Mouse (Mus musculus) CH12F3 (cell line): Measurements from ENCODE around the gene Tmem262.

Source experiments
- in situ Hi-C: fragments of 300-500 bp; cut with MboI; formaldehyde crosslinking; loops from 2 replicates; pipeline ENCODE4 v1.14.3; 2020; ENCODE audit warnings: low sequenced_read_pairs

Tmem262 gene

DNA sequence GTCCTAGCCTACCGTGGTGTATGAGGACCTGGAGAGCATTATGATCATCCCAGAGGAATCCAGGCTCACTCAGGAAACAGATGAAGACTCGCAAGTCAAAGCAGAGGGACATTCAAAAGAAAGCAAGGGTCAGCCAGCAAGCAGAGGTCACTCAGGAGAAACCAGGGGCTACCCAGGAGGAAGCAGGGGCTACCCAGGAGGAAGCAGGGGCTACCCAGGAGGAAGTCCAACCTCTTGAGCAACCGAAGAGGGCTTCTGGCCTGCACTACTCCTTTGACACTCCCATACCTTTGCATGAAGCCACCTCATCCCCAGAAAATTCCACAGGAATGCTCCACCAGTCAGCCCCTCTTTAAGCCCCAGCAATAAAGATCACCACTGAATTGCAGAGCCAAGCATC is 18.0 kb downstream of the Tmem262 start:
- in situ Hi-C loops: no loop called here

DNA sequence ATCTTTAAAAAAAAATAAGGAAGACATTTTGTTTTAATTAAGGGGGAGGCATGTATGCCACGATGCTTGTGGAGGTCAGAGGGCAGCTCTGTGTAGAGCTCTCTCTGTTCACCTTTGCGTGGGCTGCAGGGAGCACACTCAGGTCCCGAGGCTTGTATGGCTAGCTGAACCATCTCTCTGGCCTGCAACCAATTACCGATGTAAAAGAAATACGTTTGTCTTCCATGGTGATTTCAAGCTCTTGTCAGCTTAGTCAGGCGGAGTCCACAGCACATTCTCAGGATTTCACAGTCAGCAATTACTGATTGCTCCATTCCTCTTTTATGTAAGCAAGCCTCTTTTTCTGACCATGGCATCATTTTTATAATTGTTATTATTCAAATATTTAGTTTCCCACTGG is 21.4 kb downstream of the Tmem262 start:
- in situ Hi-C loops: no loop called here

DNA sequence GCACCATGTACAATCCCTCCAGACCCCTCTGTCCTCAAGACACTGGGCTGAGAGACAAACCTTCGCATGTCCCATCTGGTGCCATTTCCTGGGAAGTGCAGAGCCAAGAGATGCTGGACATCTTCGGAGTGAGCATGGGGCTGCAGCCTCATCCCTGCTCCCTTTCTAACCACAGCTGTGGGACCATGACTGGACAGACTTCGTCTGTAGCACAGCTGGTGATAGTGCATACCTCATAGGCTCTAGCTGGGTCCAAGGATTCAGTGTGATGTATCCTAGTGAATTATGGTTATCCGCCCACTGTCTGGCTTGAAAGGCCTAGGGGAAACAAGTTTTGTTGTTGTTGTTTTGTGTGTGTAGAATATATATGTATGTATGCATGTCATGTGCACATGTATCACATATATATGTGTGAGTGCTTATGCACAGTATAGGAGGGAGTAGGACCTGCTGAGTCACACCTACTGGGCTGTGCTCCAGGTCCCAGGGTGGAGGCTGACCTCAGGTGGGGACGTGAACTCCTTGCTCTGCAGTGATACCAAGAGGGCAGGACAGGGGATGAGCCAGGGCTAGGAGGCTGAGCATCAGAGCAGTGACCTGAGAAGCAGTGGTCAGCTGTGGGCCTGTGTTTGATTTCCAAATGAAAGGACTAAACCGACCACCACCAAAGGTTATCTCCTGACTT is 22.5 kb downstream of the Tmem262 start:
- in situ Hi-C loops: no loop called here

DNA sequence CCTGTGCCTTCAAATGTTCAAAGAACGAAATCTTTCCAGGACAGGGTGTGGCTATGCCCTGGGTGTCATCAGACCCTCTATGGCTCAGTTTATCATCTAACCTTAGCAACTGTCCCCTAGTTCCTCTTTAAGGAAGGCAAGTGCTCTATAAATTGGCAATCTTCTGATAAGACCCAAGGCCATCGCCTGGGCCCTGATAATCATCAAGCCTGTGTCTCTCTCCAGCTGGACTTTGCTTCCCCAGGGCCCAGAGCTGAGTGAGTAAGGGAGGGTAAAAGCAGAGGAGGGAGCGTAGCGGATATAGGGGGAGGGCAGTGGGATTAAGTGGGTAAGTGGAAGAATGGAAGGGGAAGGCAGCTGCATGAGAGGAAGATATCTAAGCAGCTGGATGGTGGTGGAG is 24.6 kb downstream of the Tmem262 start:
- in situ Hi-C loops: no loop called here

DNA sequence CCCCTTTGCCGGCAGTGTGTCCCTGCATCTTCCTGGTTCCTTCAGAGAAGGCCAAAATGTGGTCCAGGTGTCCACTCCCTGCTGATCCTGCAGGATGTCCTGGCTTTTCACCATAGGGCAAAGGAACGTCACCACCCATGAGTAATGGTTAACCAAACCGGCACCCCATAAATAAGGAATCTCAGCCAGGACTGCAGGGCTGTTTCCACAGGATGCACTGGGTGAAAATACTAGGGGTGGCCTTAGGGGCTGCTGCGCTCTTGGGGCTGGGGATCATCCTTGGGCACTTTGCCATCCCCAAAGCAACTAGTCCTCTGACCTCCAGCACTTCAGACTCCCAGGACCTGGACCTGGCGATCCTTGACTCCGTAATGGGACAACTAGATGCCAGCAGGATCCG is 25.8 kb downstream of the Tmem262 start, which contains the start of gene Naaladl1:
Gene Naaladl1 (plus strand): TSS at position 197 of the 400 bp plus-strand sequence.
- in situ Hi-C loops: no loop called here

DNA sequence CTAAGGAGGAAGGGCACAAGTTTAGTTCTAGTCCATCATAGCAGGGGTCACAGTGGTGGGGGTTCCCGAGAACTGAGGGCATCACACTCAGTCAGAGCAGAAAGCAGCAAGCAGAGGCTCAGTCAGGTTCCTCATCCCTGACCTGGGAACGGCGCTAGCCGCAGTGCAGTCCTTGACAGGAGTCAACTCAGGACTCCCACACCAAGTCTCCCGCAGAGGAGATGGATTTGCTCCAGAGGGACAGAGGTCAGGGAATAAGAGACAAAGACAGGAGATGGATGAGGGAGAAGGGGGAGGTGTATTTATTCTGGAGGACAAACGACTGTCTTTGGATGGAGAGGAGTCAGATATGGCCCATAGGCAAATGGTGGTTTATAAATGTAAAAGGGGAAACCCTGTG is 33.3 kb downstream of the Tmem262 start:
- in situ Hi-C loops: no loop called here

DNA sequence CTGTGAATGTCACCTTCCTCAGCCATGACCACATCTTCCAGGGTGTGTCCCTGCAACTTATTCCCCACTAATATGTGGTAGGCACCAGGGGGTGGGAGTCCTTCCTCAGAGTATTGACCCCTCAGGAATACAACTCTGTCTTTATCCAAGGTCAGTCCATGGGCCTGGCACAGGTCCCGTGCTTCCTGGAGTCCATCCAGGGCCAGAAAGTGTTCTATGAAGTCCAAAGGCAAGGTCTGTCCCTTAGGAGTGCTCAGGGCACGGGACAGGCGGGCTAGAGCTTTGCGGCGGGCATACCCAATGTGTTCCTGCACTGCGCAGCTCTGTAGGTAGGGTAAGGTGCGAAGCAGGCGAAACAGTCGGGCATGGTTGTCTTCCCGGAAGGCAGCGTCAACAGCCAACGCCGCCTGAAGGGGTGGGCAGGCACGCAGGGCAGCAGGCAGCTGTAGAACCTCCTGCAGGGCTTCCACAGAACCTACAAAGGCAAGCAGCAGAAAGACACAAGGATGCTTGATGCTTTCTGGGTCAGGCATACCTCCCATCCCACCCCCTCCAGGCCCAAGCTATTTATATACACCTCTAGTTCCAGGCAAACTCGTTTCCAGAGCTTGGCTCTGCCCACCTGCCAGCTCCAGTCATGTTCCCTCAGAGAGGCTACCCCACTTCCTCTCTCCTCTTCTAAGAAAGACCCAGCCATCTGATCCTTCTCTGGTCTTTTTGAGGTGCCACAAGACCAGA is 36.4 kb downstream of the Tmem262 start:
- in situ Hi-C loops: no loop called here

DNA sequence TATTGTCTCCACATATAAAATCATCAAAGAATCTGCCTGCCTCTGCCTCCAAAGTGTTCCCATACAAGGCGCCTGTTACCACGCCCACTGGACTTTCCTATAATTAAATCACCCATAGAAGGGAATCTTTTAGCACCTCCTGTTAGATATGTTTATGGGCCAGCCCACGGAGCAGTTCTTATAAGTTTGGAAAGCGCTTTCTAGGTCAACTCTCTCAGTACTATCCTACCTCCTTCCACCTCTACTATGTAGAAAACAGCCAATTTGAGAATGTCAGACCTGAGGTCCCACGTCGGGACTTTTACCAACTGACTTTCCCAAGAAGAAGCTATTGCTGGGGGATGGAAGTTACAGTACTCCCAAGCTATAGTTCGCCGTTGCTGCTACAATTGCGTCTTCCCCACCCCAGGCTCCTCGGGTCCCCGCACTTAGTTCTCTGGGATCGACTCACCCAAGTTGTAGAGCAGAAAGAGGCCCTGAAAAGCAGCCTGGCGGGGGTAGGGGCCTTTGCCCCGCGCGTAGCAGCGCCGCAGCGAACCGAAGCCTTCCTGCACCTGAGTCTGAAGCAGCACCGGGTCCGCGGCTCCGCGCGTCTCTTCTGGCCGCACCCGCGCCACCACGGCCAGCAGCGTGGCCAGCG is 37.6 kb downstream of the Tmem262 start:
- in situ Hi-C loops: no loop called here

DNA sequence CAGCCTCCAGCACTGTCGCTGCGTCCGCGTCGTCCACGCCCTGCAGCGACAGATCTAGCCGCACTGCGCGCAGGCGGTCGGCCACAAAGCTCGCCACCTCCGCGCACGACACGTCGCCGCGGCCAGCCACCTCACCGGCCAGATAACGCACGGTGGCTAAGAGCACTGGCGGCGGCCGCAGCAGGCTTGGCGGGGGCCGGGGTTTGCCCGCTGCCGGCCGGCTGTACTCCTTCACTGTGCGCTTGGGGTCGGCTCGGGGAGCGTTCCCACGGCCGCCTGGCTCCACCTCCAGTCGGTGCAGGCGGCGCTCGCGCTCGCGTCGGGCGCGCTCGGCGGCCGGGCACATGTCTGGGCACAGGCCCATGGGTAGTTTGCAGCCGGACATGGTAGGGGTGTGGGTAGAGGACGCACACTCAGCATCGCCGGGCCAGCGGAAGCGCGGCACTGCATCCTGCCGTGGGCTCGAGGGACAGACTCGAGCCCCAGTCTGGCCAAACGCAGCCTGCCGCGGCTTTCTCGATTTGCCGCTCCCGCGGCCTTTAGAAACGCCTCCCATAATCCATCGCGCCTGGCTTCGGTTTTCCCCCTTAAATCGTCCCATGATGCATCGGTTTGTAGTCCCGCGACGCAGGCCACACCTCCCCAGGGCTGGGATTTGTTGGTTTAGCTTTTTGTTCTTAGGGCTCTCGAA is 38.3 kb downstream of the Tmem262 start, which contains the start of gene Sac3d1:
Gene Sac3d1 (minus strand): TSS at position 665 of the 691 bp plus-strand sequence.
- in situ Hi-C loops: no loop called here

DNA sequence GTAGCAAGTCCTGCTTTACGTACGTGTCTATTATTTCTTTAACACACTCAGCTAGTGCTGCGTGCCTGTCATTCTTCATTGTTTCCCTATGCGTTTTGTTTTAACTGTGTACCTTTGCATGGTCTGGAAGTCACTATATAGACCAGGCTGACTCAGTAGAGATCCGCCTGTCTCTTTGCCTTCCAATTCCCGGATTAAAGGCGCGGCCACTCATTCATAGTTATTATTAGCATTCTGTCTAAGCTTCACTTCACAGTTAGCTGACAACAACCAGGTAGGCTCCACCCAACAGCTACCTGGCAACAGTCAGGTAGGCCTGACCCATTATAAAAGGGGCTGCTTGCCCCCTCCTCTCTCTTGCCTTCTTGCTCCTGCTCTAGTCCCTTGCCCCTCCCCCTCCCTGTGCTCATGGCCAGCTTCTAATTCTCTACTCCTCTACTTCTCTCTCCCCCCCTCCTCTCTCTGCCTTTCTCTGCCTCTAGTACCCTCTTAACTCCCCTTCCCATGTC is 38.9 kb downstream of the Tmem262 start:
- in situ Hi-C loops: no loop called here

DNA sequence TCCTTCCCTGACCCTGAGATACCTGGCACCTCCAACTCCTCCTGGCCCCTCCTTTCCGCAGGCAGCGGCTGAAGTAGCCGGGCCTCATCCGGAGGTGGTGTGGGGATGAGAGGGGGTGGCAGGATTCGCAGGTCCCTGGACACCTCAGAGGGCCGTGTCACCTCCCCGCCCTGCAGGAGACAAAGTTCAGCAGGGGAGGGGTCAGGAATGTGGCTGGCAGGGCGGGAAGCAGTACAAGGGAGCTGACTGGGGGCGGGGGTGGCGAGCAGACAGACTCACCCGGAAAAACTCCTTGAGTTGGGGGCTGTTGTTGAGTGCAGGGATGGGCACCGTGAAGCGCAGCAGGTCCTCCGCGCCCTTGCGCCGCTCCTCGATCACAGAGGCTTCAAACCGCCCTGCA is 41.9 kb downstream of the Tmem262 start:
- in situ Hi-C loops: loop anchor here (10.0 kb wide), 1 partner anchor 157 kb away; the partner anchor contains the start of gene Pola2

DNA sequence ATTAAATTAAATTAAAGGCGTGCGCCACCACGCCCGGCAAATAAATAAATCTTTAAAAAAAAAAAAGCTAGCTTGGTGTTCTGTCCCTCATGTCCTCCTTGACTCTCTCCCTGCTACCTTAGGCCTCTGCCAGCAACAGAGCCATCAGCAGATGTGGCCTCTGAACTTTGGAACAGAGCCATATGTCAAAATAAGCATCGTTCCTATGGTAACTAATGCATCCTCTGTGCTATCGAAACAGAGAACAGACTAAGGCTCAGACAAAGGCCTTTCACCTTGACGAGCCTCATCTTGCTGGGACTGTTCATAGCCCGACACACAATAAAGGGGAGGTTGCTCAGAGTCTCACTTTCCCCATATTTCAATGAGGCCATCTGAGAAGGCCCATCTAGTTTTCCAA is 43.5 kb downstream of the Tmem262 start:
- in situ Hi-C loops: loop anchor here (10.0 kb wide), 1 partner anchor 159 kb away; the partner anchor contains the start of gene Pola2

DNA sequence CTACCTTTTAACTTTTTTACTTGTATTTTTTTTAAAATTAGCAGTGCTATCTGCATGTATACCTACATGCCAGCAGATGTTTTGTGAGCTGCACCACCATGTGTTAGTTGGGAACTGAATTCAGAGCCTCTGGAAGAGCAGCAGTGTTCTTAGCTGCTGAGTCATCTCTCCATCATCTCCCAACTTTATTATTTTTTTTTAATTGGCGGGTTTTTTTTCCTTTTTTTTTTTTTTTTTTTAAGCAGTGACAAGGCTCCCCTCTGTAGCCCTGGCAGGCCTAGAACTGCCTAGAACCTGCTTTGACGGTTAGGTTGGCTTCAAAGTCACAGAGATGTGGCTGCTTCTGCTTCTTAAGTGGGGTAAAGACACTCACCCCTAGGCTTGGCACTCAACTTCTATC is 45.1 kb downstream of the Tmem262 start:
- in situ Hi-C loops: loop anchor here (10.0 kb wide), 1 partner anchor 160 kb away; the partner anchor contains the start of gene Pola2

DNA sequence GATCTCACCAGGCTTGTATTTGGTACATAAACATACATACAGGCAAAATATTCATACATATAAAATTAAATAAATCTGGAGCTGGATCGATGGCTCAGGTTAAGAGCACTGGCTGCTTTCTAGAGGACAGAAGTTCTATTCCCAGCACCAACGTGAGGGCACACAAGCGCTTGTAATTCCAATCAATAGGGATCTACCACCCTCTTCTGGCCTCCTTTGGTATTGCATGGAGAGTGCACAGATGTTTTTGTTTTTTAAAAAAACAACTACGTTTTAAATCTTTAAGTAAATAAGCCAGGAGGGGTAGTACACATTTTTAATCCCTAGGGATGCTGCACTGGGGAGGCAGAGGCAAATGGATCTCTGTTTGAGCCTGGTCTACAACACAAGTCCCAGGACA is 46.5 kb downstream of the Tmem262 start:
- in situ Hi-C loops: loop anchor here (10.0 kb wide), 1 partner anchor 161 kb away; the partner anchor contains the start of gene Pola2

DNA sequence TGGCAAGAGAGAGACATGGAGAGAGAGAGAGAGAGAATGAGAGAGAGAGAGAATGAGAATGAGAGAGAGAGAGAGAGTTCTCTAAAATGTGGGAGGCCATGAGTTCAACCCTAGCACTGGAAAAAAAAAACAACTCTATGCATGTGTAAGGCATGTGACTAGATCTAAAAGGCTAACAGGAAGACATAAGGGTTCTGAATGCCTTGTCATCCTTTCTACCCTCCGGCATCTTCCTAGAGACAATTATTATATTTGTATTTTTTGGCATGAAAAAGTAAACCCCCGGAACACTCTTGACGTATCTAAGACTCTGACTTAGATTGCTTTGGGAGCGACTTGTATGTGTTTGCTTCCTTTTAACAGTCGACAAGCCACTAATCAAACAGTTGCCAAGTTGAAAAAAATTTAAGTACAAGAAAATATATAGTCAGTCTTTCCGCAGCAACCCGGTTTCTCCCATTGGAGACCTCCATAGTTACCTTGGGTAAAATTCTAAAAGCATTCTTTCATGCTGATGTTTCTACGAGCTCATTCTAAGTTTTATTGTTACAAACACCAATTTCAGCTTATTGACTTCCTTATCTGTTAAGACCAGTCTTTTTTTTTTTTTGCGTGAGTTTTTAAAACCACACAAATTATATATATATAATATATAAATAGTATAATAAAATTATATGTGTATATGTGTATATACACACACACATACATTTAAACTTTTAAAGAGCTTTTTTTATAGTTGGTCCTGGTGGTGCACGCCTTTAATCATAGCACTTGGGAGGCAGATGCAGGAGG is 47.2 kb downstream of the Tmem262 start:
- in situ Hi-C loops: loop anchor here (10.0 kb wide), 1 partner anchor 162 kb away; the partner anchor contains the start of gene Pola2

DNA sequence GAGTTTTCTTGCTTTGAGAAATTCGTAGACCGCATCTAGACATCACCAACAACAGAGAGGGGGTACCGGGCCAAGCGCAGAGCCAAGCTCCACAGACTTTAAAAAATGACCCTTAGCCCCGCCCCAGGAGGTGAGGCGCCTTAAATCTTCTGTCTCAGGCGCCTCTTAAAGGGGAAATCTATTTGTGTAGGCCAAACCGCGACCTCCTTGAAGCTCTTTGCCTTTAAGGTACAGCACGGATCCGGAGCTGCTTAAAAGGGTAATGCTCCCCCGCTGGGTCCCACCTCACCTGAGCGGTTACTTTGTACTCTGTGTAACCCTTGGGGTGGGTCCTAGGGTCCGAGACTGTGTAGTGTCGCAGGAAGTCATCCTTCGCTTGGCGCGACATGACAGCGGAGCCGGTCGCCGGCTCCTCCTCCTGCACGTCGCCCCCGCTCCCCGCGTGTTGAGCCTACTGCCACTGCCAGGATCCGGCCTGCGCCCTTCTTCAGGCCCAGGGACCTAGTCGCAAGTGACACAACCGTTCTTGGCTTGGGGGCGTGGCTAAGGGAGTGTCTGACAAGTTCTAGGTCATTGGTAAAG is 48.0 kb downstream of the Tmem262 start, which contains the start of gene Snx15:
Gene Snx15 (minus strand): TSS at position 545 of the 582 bp plus-strand sequence.
- in situ Hi-C loops: loop anchor here (10.0 kb wide), 1 partner anchor 163 kb away; the partner anchor contains the start of gene Pola2
